Mouse (Mus musculus) thymus, adult 2 months (tissue): ENCODE results near the gene Rab21.

ENCODE experiments used
- CTCF ChIP-seq: fragments of 200-500 bp; IDR thresholded peaks from 2 replicates; pipeline ENCODE4 v1.5.1; 2012; ENCODE audit warnings: mild to moderate bottlenecking, control low read depth, low read length, moderate library complexity, borderline replicate concordance; ENCODE audit not compliant: control insufficient read depth, poor library complexity, insufficient read depth; ENCODE audit errors: extremely low read depth
- POLR2A ChIP-seq: fragments of 200-500 bp; IDR thresholded peaks from 2 replicates; pipeline ENCODE4 v1.6.1; 2012; ENCODE audit warnings: mild to moderate bottlenecking, low read length, control low read depth, moderate library complexity; ENCODE audit not compliant: control insufficient read depth, poor library complexity, insufficient read depth; ENCODE audit errors: extremely low read depth

- TF ChIP-seq CTCF (no peak), POLR2A (no peak)
Measured at GRCm38 (mm10) chr10:115262261-115262660, 53.1 kb downstream of the Rab21 start.
